Mouse (Mus musculus) megakaryocyte, embryonic 14.5 days (primary cell): Measurements from ENCODE around the gene Dhcr7. TPM values are rescaled to one million over a fixed set of nuclear protein-coding genes. Genes with fewer than 3 reads are reported as not detected.

ENCODE experiments used
- H3K27me3 ChIP-seq: replicated peaks from 2 replicates; pipeline ENCODE3; 2012; ENCODE audit warnings: inconsistent platforms
- H3K36me3 ChIP-seq: replicated peaks from 2 replicates; pipeline ENCODE3; 2012; ENCODE audit warnings: low read length, inconsistent platforms, mixed read lengths
- H3K4me1 ChIP-seq: 2 replicates; pipeline ENCODE4 v1.6.1; 2012; ENCODE audit warnings: inconsistent platforms
- H3K4me3 ChIP-seq: replicated peaks from 2 replicates; pipeline ENCODE3; 2012; ENCODE audit warnings: moderate library complexity, mild to moderate bottlenecking, inconsistent platforms
- H3K9me3 ChIP-seq: 2 replicates; pipeline ENCODE4 v1.6.1; 2012; ENCODE audit warnings: inconsistent platforms
- FLI1 ChIP-seq: IDR thresholded peaks from 2 replicates; pipeline ENCODE4 v1.6.1; 2012; ENCODE audit warnings: low read length, inconsistent platforms, mixed read lengths
- GATA1 ChIP-seq: IDR thresholded peaks from 3 replicates; pipeline ENCODE4 v1.6.1; 2012; ENCODE audit warnings: mixed read lengths, low read length, inconsistent platforms, borderline replicate concordance
- polyA plus RNA-seq: library from polyadenylated mRNA; stranded (reverse); fragments of >175 nt; gene quantifications from 2 replicates; pipeline ENCODE4 v1.2.3, GENCODE M21; 2012; ENCODE audit warnings: low replicate concordance; ENCODE audit not compliant: insufficient read depth

Gene Dhcr7
- polyA plus RNA-seq, 1 experiment, result 14.5 TPM

DNA sequence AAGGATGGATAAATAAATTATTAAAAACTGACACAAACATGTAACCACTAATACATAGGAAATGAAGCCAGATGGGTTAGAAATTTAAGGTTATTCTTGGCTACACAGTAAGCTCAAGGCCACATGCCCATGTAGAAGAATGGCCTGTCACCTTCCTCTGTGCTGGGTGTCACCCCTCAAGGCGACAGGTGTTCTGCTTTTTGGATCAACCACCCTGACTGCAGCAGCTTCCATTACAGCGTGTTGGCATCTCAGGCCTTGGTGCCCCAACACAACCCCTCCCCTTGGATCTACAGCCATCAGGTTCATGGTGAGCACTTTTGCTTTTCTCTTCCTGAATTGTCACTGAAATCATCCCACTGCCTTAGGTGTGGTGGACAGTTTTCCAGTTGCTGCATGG is 9.7 kb downstream of the Dhcr7 start:
- TF ChIP-seq GATA1, result no peak
- TF ChIP-seq FLI1, result no peak
- Histone ChIP-seq H3K4me1 (peaks cover 73% of the 10 kb centered on the region), H3K27me3 (no peaks in the 10 kb centered on the region), H3K4me3 (peak overlapping the region; percentile 21), H3K9me3 (no peaks in the 10 kb centered on the region), H3K36me3 (peaks cover 64% of the 10 kb centered on the region)

DNA sequence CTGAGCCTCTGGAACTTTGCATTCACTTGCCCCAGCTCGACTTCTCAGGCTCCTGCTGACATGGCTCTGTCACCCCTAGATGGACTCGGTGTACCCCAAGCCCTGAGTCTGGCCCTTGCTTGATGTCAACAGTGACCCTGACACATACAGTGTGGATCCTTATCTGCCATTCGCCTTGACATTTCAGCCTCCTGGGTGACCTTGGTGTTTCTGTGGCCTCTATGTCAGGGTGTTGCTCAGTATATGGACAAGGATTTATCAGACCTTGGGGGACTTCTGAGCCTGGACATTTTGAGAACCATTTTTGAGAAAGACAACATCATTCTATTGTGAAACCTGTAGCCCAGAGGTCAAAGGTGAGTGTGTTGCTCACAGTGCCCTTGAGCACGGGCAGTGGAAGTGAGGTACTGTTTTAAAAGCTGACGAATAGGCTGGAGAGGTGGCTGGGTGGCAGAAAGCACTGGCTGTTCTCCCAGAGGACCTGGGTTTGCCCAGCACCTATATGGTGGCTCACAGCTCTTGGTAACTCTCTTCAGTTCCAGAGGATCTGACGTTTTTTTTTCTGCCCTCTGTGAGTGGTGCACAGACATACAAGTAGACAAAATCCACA is 10.7 kb downstream of the Dhcr7 start:
- Histone ChIP-seq H3K9me3 (no peaks in the 10 kb centered on the region), H3K27me3 (no peaks in the 10 kb centered on the region), H3K4me3 (no peak overlapping the region), H3K36me3 (peaks cover 75% of the 10 kb centered on the region), H3K4me1 (peaks cover 77% of the 10 kb centered on the region)
- TF ChIP-seq GATA1 (no peak), FLI1 (no peak)

DNA sequence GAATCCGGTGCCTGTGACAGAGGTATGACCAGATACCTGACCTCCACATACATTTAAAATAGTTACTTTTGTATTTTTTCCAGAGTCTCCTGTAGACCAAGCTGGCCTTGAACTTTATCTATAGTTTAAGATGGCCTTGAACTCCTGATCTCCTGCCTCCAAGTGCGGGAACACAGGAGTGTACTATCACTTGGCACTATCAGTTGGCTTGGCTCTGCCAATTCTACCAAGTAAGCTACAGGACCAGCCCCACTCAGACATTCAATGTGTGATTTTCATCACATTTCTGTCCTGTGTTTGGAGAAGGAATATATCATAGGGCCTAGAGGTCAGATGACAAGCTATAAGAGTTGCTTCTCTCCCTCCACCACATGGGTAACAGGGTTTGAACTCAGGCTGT is 11.4 kb downstream of the Dhcr7 start:
- peaks cover 80% of the 10 kb centered on the region for H3K36me3 ChIP-seq
- H3K4me1 ChIP-seq, result peaks cover 71% of the 10 kb centered on the region
- TF ChIP-seq GATA1 (no peak), FLI1 (no peak)

GRCm38 (mm10) chr7:143834972-143835371 is 12.0 kb downstream of the Dhcr7 start:
- Histone ChIP-seq H3K4me3 (no peak overlapping the region), H3K36me3 (peaks cover 86% of the 10 kb centered on the region), H3K4me1 (peaks cover 69% of the 10 kb centered on the region), H3K27me3 (no peaks in the 10 kb centered on the region), H3K9me3 (no peaks in the 10 kb centered on the region)
- TF ChIP-seq FLI1 (no peak), GATA1 (no peak)

More for the DNA sequence above, 11.4 kb downstream of the Dhcr7 start:
- Histone ChIP-seq H3K4me3 (no peak overlapping the region), H3K27me3 (no peaks in the 10 kb centered on the region), H3K9me3 (no peaks in the 10 kb centered on the region)

GRCm38 (mm10) chr7:143837705-143838358 is 14.9 kb downstream of the Dhcr7 start:
- H3K36me3 ChIP-seq, result peaks cover 99% of the 10 kb centered on the region
- H3K4me1 ChIP-seq, result peaks cover 41% of the 10 kb centered on the region
- no peaks in the 10 kb centered on the region for H3K27me3 ChIP-seq
- no peak for TF ChIP-seq GATA1
- H3K4me3 ChIP-seq, result no peak overlapping the region
- H3K9me3 ChIP-seq, result no peaks in the 10 kb centered on the region

DNA sequence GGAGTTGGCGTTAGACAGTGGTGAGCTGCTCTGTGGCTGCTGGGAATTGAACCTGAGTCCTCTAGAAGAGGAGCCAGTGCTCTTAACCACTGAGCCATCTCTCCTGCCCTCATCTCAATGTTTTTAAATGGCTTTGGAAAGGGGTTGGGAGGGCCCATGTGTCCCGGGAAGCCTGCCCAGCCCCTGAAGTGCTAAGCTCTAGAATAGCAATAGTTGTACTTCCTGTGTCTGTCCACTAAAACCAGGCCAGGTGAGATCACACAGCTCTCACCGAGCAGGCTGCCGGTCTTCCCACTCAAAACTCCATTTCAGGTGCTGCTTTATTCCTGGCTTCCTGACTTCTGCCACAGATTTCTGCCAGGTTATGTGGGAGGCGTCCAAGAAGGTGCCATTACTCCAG is 17.2 kb downstream of the Dhcr7 start:
- no peaks in the 10 kb centered on the region for H3K27me3 ChIP-seq
- H3K36me3 ChIP-seq, result peaks cover 99% of the 10 kb centered on the region
- peaks cover 18% of the 10 kb centered on the region for H3K4me1 ChIP-seq
- no peak for TF ChIP-seq GATA1
- no peak for TF ChIP-seq FLI1
- H3K9me3 ChIP-seq, result peaks cover 7% of the 10 kb centered on the region
- no peak overlapping the region for H3K4me3 ChIP-seq

- Histone ChIP-seq H3K4me3 (no peak overlapping the region), H3K9me3 (peaks cover 7% of the 10 kb centered on the region), H3K27me3 (no peaks in the 10 kb centered on the region), H3K4me1 (peaks cover 6% of the 10 kb centered on the region), H3K36me3 (peaks cover 99% of the 10 kb centered on the region)
- TF ChIP-seq GATA1 (no peak), FLI1 (no peak)
Measured at GRCm38 (mm10) chr7:143841301-143841700, 18.4 kb downstream of the Dhcr7 start.

DNA sequence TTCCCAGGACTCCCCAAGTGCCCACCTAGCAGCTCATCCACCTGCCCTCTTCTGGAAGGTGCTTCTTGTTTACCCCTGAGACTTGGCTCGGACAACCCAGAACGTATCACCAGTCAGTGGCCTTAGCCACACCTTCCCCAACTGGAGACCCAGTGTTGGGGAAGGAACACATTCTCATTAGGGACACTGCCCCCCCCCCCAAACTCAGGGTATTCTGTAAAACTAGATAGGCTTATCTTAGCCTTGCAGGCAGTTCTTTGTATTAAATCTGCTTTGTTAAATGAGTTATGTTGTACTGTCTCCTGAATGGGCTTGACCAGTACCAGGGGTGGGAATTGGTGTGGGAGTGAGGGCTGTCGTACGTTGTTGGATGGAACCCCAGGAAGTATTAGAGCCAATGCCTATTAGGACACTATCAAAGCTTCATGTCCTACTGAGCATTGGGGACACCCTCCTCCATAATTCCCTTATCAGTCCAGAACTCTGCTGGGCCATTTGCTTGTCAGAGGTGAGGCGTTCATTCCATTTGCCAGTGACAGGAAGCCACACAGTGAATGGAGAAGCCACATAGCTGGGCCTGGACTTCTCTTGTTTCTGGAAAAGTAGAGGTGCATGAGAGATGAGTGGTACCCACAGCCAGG is 25.3 kb downstream of the Dhcr7 start:
- peaks cover 16% of the 10 kb centered on the region for H3K4me1 ChIP-seq
- H3K36me3 ChIP-seq, result peaks cover 59% of the 10 kb centered on the region
- no peaks in the 10 kb centered on the region for H3K27me3 ChIP-seq
- TF ChIP-seq GATA1 (no peak), FLI1 (no peak)
- H3K9me3 ChIP-seq, result peaks cover 5% of the 10 kb centered on the region
- no peak overlapping the region for H3K4me3 ChIP-seq

DNA sequence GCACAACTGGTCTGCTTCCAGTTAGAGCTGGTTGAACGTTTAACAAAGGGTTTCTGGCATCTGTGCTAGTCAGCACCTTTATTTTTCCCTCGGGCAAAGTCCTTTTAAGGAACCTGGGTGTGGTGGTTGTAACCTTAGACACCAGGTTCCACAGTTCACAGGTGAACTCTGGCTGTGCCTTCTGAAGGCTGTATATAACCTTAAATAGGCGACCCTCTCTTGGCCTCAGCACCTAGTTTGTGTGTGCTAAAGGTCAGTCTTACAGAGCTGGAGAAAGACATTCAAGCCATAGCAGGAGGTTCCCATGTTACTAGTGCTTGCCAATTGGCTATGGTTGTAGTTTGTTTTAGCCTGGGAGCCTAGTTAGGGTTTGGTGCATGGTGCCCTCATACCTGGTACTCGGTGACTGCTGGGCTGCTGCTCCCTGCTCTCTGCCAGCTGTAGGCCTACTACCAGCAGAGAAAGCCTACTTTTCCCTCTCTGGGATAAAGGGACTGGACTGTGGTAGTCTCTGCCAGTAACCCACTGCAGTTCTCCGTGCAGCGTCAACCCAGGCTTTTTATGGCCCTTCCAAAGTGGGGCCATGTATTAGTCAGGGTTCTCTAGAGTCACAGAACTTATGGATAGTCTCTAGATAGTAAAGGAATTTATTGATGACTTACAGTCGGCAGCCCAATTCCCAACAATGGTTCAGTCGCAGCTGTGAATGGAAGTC is 26.0 kb downstream of the Dhcr7 start:
- TF ChIP-seq GATA1, result no peak
- no peak for TF ChIP-seq FLI1
- H3K27me3 ChIP-seq, result no peaks in the 10 kb centered on the region
- H3K4me1 ChIP-seq, result peaks cover 16% of the 10 kb centered on the region
- no peak overlapping the region for H3K4me3 ChIP-seq
- H3K9me3 ChIP-seq, result no peaks in the 10 kb centered on the region
- H3K36me3 ChIP-seq, result peaks cover 53% of the 10 kb centered on the region

DNA sequence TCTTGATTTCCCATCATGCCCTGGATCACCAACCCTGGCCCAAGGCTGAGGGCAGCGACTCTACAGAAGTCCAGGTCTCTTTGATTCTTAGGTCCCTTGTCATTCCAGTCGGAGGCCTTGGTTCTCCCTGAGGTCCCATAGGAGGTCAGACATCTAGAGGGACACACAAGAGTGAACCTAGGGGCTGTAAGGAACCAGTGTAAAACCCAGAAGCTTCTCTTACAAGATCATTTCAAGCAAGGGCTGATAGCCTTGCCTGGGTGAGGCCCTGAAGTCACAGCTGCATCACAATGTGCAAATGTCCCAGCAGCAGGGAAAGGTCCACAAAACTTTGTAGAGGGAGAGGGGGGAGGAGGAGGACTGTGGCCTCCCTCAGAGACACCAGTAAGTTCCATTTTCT is 43.6 kb downstream of the Dhcr7 start, which contains the start of gene Gm498:
TSS of gene Gm498 (plus strand) at position 301 of the 400 bp plus-strand sequence.
- H3K27me3 ChIP-seq, result peaks cover 38% of the 10 kb centered on the region
- H3K36me3 ChIP-seq, result no peaks in the 10 kb centered on the region
- peaks cover 9% of the 10 kb centered on the region for H3K4me1 ChIP-seq
- no peak within 1 kb of the TSS for H3K4me3 ChIP-seq
- no peak for TF ChIP-seq FLI1
- no peak for TF ChIP-seq GATA1
- H3K9me3 ChIP-seq, result peaks cover 9% of the 10 kb centered on the region
